Mouse (Mus musculus) midbrain, postnatal 0 days (tissue): Measurements from ENCODE around the gene Asf1b. TPM values are rescaled to one million over a fixed set of nuclear protein-coding genes. Genes with fewer than 3 reads are reported as not detected.
A peak's percentile ranks its signal among the peaks of the same experiment; 100 is the strongest.
"Not testable (repeated sequence)": the region's sequence is repeated elsewhere in the genome, so short reads cannot be mapped to it uniquely, and the experiment has no call there.

ENCODE experiments used
- ATAC-seq: fragments of 200-750 bp; cut with Nextera tagmentation; 2 replicates; pipeline ENCODE4 v1.8.0; 2017; ENCODE audit warnings: moderate number of reproducible peaks, mild to moderate bottlenecking, moderate TSS enrichment, moderate library complexity; ENCODE audit not compliant: low FRiP score
- DNase-seq: peaks from one replicate; pipeline ENCODE4 v3.0.0-alpha.2; 2015; ENCODE audit warnings: low spot score
- H3K27ac ChIP-seq: fragments of 300-500 bp; sonication (generic); 2 replicates; pipeline ENCODE4 v1.5.1; 2014; ENCODE audit warnings: low read depth, mild to moderate bottlenecking, low read length, mixed read lengths
- H3K27me3 ChIP-seq: fragments of 300-500 bp; sonication (generic); 2 replicates; pipeline ENCODE4 v1.6.1; 2014; ENCODE audit warnings: low read length, control low read depth, mixed read lengths; ENCODE audit not compliant: insufficient read depth
- H3K36me3 ChIP-seq: fragments of 300-500 bp; sonication (generic); 2 replicates; pipeline ENCODE4 v1.6.1; 2014; ENCODE audit warnings: low read length, control low read depth, mixed read lengths; ENCODE audit not compliant: insufficient read depth
- H3K4me1 ChIP-seq: fragments of 300-500 bp; sonication (generic); 2 replicates; pipeline ENCODE4 v1.6.1; 2014; ENCODE audit warnings: mild to moderate bottlenecking, control low read depth, antibody characterized with exemption, low read length, mixed read lengths; ENCODE audit not compliant: insufficient read depth
- H3K4me2 ChIP-seq: fragments of 300-500 bp; sonication (generic); 2 replicates; pipeline ENCODE4 v1.6.1; 2014; ENCODE audit warnings: low read depth, mild to moderate bottlenecking, low read length, mixed read lengths; ENCODE audit not compliant: poor library complexity, severe bottlenecking
- H3K4me3 ChIP-seq: fragments of 300-500 bp; sonication (generic); 2 replicates; pipeline ENCODE4 v1.5.1; 2014; ENCODE audit warnings: low read depth, mild to moderate bottlenecking, low read length, moderate library complexity
- H3K9ac ChIP-seq: fragments of 300-500 bp; sonication (generic); replicated peaks from 2 replicates; pipeline ENCODE4 v1.6.1; 2014; ENCODE audit warnings: mild to moderate bottlenecking, low read length, moderate library complexity, mixed read lengths; ENCODE audit not compliant: poor library complexity, severe bottlenecking
- H3K9me3 ChIP-seq: fragments of 300-500 bp; sonication (generic); 2 replicates; pipeline ENCODE4 v1.6.1; 2016; ENCODE audit warnings: low read length, control low read depth
- CTCF ChIP-seq: IDR thresholded peaks from 2 replicates; pipeline ENCODE4 v1.5.1; 2016; ENCODE audit warnings: antibody characterized with exemption, mild to moderate bottlenecking
- WGBS: fragments of 180-500 bp; shearing (Covaris S2); extraction: QIAGEN DNeasy Blood & Tissue Kit; methylation state at CpG from one replicate; pipeline ENCODE4 v1.1.7; 2014; 5-methylcytosine and 5-hydroxymethylcytosine counted together
- polyA plus RNA-seq: library from polyadenylated mRNA; unstranded; fragments of >200 nt; fragmentation: Nextera tagmentation; extraction: Ambion mirVana; gene quantifications from 2 replicates; pipeline ENCODE4 v1.2.1, GENCODE M21; 2015
- total RNA-seq: library from RNA; depleted of rRNA; stranded (reverse); fragments of >200 nt; gene quantifications from 2 replicates; pipeline ENCODE4 v1.2.3, GENCODE M21; 2014

Gene Asf1b
- total and polyA plus RNA-seq, 2 experiments from 2014 or later: 4.3 to 20.4 TPM

DNA sequence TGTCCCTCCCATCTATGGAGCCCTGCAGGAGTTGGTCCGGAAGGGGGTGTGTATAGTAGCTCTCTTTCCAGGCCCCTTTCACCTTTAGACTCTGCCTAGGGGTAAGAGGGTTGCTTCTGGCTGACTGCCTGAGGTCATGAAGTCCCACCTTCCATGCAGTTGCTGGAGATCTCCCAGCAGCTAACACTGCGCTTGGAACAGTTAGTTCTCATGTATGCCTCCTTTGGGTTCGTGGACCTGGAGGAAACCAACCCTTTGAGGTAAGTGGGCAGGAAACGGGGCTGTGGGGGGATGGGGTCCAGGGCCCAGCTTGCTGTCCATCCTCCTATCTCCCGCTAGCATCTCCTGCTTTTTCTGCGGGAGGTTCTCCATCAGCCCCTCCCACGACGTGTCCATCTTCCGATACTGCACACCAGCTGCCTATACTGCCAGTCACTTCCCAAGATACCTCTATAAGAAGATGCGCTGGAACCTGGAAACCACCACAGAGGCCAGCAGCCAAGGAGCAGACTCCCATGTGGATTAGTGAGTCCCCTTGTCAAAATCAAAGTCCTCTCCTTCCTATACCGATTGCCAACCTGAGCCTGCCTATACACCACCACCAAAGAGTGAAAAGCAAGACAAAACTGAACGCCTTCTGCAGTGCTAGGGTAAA is 47.8 kb downstream of the Asf1b start:
- ATAC-seq (no peak), DNase-seq (no peak)
- Histone ChIP-seq H3K4me2 (no peak overlapping the region), H3K36me3 (no peaks in the 10 kb centered on the region), H3K27me3 (no peaks in the 10 kb centered on the region), H3K9ac (no peak overlapping the region), H3K4me3 (no peak overlapping the region), H3K9me3 (no peaks in the 10 kb centered on the region), H3K4me1 (peaks cover 5% of the 10 kb centered on the region; the same call in 1 of the 2 replicates), H3K27ac (no peak overlapping the region)
- 58% methylated on average over 12 of the region's 12 CpGs for WGBS
- no peak for TF ChIP-seq CTCF

DNA sequence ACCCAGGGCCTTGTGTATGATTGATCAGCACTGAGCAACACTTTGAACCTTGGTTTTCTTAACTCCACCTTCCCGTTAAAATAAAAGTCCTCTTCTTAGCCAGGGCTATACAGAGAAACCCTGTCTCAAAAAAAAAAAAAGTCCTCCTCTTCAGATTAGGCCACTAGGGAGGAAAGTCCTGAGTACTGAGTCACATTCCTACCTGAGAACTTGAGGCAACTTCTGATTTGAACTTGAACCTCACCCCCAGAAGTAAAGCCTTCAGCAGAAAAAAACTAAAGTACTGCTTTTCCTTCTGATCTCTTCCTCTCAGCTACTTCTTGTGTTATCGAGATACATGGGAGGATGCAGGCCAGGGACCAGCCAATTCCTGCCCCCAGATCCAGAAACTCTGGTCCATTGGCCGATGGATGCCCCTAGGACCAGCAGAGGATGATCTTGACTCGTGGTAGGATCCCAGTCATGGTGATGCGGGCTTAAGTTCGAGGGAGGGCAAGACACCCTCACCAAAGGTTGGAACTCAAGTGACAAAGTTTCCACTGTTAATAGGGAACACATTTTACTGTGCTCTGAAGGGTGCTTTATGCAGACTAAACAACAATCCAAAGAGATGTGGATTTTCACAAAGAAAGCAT is 48.4 kb downstream of the Asf1b start:
- 69% methylated on average over 6 of the region's 6 CpGs for WGBS

DNA sequence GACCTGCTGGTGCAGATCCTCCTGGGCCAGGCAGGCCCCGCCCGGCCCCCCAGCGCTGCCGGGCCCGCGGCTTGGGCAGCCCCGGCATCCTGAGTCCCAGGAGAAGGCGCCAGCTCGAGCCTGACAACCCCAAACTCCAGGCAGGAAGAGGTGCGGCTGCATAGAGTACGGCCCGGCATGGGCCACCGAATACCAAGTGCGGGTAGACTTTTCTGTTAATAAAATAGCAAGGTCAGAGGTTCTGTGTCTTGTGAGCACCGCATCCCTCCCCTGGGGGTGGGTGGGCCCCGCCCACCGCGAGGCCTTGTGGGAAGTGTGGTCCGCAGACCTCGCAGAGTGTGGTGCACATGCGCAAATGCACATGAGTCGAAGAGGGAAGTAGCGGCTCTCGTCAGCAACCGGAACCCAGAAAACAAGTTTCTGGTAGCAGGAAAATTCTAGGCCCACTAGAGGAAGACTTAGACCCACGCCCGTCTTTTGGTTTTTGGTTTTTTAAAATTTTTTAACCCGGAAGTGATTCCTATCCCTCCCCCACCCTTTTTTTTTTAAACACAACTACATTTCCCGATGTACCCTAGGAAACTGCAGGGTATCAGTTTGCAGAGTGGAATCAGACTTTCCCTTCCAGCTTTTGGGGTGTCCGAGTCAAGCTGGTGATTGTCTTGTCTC is 49.4 kb downstream of the Asf1b start:
- Histone ChIP-seq H3K36me3 (no peaks in the 10 kb centered on the region), H3K27ac (peak overlapping the region; percentile 68), H3K9me3 (no peaks in the 10 kb centered on the region), H3K4me3 (peak overlapping the region; percentile 61), H3K4me2 (peak overlapping the region; percentile 95), H3K9ac (peak overlapping the region; percentile 57), H3K27me3 (no peaks in the 10 kb centered on the region), H3K4me1 (no peaks in the 10 kb centered on the region)
- under 1% methylated on average over 30 of the region's 30 CpGs for WGBS
- DNase-seq (peak; percentile 95), ATAC-seq (peak; percentile 80)
- TF ChIP-seq CTCF: no peak

More for the DNA sequence above, 48.4 kb downstream of the Asf1b start:
- no peak overlapping the region for H3K9ac ChIP-seq
- TF ChIP-seq CTCF: no peak
- H3K27ac ChIP-seq: no peak overlapping the region
- peak overlapping the region; percentile 95 for H3K4me2 ChIP-seq
- H3K4me1 ChIP-seq: peaks cover 5% of the 10 kb centered on the region; the same call in 1 of the 2 replicates
- peak overlapping the region; percentile 61 for H3K4me3 ChIP-seq
- DNase-seq (no peak), ATAC-seq (no peak)
- H3K27me3 ChIP-seq: no peaks in the 10 kb centered on the region
- no peaks in the 10 kb centered on the region for H3K9me3 ChIP-seq
- no peaks in the 10 kb centered on the region for H3K36me3 ChIP-seq

DNA sequence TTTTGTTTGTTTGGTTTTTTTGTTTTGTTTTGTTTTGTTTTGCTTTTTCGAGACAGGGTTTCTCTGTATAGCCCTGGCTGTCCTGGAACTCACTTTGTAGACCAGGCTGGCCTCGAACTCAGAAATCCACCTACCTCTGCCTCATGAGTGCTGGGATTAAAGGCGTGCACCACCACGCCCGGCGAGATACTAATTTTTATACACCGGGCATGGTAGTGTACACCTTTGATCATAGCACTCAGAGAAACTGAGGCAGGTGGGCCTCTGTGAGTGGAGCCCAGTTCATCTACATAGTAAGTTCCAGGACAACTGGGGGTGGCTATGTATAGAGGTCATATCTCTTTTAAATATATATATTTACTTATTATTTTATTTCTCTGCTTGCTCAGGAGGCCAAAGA is 50.2 kb downstream of the Asf1b start:
- H3K4me3 ChIP-seq, H3K36me3 ChIP-seq, DNase-seq, ATAC-seq, H3K27me3 ChIP-seq, H3K9ac ChIP-seq, H3K9me3 ChIP-seq, H3K4me2 ChIP-seq, H3K4me1 ChIP-seq, H3K27ac ChIP-seq: not testable (repeated sequence)
- 92% methylated on average over 7 of the region's 7 CpGs for whole genome bisulfite sequencing

GRCm38 (mm10) chr8:84008362-84008761 is 53.1 kb downstream of the Asf1b start:
- H3K9me3 ChIP-seq: no peaks in the 10 kb centered on the region
- no peaks in the 10 kb centered on the region for H3K36me3 ChIP-seq
- H3K9ac ChIP-seq: no peak overlapping the region
- H3K27me3 ChIP-seq: peaks cover 25% of the 10 kb centered on the region
- H3K4me3 ChIP-seq: no peak overlapping the region
- ATAC-seq: no peak
- H3K4me2 ChIP-seq: no peak overlapping the region
- peaks cover 7% of the 10 kb centered on the region; the same call in 1 of the 2 replicates for H3K4me1 ChIP-seq
- peak; percentile 43 for TF ChIP-seq CTCF
- no peak for DNase-seq
- 31% methylated on average over 7 of the region's 7 CpGs for WGBS
- H3K27ac ChIP-seq: no peak overlapping the region

- ATAC-seq: no peak
- WGBS: 2% methylated on average over 11 of the region's 11 CpGs
These were observed 54.6 kb downstream of the Asf1b start for GRCm38 (mm10) chr8:84009876-84010275.

More at GRCm38 (mm10) chr8:84009876-84010275, 54.6 kb downstream of the Asf1b start:
- Histone ChIP-seq H3K9ac (no peak overlapping the region), H3K27ac (no peak overlapping the region), H3K4me2 (peak overlapping the region; percentile 28), H3K4me3 (no peak overlapping the region), H3K9me3 (no peaks in the 10 kb centered on the region), H3K4me1 (peaks cover 7% of the 10 kb centered on the region; the same call in 1 of the 2 replicates), H3K36me3 (no peaks in the 10 kb centered on the region), H3K27me3 (peaks cover 28% of the 10 kb centered on the region)
- TF ChIP-seq CTCF: peak; percentile 96
- DNase-seq: peak; percentile 81
